Mouse (Mus musculus) small intestine, adult 2 months (tissue): Measurements from ENCODE around the gene Sspo.

Experiments used
- CTCF ChIP-seq: fragments of 200-500 bp; IDR thresholded peaks from 2 replicates; pipeline ENCODE4 v1.5.1; 2012; ENCODE audit warnings: low read depth, mild to moderate bottlenecking, control low read depth, inconsistent platforms, low read length, moderate library complexity, mixed read lengths; ENCODE audit not compliant: insufficient replicate concordance, insufficient read length; ENCODE audit errors: extremely low read depth
- POLR2A ChIP-seq: fragments of 200-500 bp; IDR thresholded peaks from 2 replicates; pipeline ENCODE4 v1.6.1; 2012; ENCODE audit warnings: low read depth, mild to moderate bottlenecking, control low read depth, inconsistent platforms, low read length, moderate library complexity

- no peak for TF ChIP-seq CTCF
- no peak for TF ChIP-seq POLR2A
These were observed 7.6 kb upstream of the Sspo start for GRCm38 (mm10) chr6:48440306-48441014.
